Mouse (Mus musculus): Measurements from ENCODE around the gene Ripply2. TPM values are rescaled to one million over a fixed set of nuclear protein-coding genes. Genes with fewer than 3 reads are reported as not detected.

Gene Ripply2
- total RNA-seq, 2 experiments from 2014 or later, result 0.73 to 1.3 TPM

- no peak for DNase-seq
Measured at GRCm38 (mm10) chr9:87025764-87026163, 10.4 kb downstream of the Ripply2 start.

GRCm38 (mm10) chr9:87027423-87028084 lies 12.2 kb downstream of the Ripply2 start:
- DNase-seq, result peak; percentile 51 to 64

DNA sequence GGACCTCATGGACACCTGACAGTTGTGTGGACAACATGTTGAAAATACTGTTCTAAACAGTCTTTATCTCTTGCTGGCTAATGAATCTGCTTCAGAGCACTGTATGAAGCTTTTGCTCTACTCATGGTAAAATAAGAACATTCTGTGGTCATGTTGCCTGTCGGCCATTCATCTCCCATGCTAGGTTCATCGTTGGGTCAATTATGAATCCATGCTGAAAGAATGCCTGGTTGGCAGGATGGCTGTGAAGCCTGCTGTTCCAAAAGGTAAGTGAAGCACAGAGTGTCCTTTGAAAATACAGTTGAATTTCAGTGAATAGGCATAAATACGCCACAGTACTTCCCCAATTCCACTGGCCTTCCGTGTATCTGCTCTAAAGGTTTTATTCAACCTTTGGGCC lies 16.9 kb downstream of the Ripply2 start:
- DNase-seq, result no peak

GRCm38 (mm10) chr9:87034831-87035580 lies 19.7 kb downstream of the Ripply2 start:
- DNase-seq, result no peak

DNA sequence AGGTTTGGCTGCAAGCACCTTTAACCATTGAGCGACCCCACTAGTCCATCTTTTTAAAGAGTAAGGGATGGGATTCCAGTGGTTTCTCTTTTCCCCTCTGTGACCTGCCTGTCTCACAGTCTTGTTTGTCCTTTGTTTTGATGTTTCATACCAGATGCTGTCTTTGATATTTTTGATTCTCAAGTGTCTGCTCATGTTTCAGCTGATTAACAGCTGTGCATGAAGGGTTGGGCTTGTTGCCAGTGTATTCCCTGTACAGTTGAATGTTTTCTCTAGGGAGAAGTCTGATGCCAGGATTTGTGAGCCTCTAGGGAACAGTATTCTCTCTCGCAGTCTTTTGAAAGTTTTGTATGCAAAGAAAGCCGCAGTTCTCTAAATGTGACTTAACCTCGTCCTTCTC lies 34.1 kb downstream of the Ripply2 start:
- no peak for DNase-seq

DNA sequence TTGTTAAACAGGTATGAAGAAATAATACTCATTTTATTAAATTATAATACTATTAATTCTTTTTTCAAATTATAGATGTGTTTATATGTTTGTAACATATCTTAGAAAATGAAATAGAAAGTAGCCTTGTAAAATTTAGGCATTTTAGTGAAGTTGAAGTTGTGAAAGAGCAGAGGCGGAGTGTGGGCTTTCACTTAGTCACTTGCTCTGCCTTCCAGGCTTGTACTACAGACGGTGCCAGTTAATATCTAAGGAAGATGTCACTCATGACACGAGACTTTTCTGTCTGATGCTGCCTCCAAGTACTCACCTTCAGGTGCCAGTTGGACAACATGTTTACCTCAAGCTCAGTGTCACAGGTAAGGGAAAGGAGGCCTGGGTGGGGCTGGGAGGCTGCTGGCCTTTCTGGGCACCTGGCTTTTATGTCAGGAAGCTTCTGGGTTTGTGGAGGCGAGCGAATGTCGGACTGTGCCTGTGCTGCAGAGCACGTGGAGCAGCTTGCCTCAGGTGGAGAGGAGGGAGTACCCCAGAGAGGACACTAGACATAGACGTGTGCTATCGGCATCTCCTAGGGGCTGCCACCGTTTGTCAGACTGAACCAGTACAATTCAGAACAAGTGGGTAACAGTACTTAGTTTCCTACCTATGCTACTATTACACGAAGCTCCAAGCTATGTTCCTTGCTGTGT lies 40.4 kb downstream of the Ripply2 start:
- DNase-seq, result no peak

DNA sequence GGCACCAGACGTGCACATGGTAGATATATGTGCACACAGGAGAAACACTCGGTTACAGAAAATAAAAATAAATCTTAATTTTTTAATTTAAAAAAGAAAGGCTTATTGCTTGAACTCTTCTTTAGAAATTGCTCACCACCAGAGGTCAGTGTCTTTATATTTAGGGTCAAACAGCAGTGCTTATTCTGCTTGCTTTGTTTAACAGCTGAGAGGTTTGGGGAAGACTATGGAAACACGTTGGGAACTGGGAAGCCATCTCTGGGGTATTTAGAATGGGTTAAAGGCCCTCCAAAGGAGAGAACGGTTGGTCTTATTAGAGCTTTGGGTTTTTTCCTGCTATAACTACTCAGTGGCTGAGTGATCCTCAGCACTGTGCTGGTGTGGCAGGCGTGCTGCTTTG lies 47.0 kb downstream of the Ripply2 start:
- DNase-seq, result no peak

GRCm38 (mm10) chr9:87068160-87068559 lies 52.8 kb downstream of the Ripply2 start:
- no peak for DNase-seq

Other genes with a start within 250 kb of the Ripply2 start
- 10 to 100 TPM; 30.2 to 60.4 TPM for gene Snap91, start 134.9 kb upstream of the Ripply2 start, total RNA-seq (2021)
- gene Cyb5r4, start 6.5 kb downstream of the Ripply2 start, total RNA-seq (2021), result 10 to 100 TPM; 43.1 to 44.2 TPM
- 1 to 10 TPM; 2.2 to 2.7 TPM for gene Mrap2, start 128.8 kb downstream of the Ripply2 start, total RNA-seq (2021)
- 1 to 10 TPM; 5.0 to 5.2 TPM for gene Cep162, start 240.0 kb downstream of the Ripply2 start, total RNA-seq (2021)